Mouse (Mus musculus): ENCODE results near the gene Shc1.

DNA sequence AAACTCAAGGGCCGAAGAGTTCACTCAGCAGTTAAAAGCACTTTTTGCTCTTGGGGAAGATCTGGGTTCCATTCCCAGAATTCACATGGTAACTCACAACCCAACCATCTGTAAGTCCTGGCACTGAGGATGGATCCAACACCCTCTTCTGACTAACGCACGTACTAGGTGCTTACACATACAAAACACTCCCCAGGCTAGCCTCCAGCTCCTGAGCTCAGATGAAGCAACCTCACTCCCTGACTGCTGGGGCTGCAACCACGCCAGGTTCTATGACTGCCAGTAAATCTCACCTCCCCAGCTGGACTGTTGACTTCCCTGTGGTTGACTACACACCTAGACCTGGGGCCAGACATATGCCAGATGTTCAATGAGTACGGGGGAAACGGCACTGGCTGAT, 11.4 kb upstream of the Shc1 start:
- no peak for TF ChIP-seq CTCF (IDR thresholded peaks at IDR 0.05; ENCODE audit: low read depth)
- no peak for TF ChIP-seq EP300 (IDR thresholded peaks at IDR 0.05; ENCODE audit: low read depth)
